Mouse (Mus musculus) heart, embryonic 12.5 days (tissue): Measurements from ENCODE around the gene Gm20388. TPM values are rescaled to one million over a fixed set of nuclear protein-coding genes. Genes with fewer than 3 reads are reported as not detected.
A peak's percentile ranks its signal among the peaks of the same experiment; 100 is the strongest.
"Not testable (repeated sequence)": the region's sequence is repeated elsewhere in the genome, so short reads cannot be mapped to it uniquely, and the experiment has no call there.

Experiments used
- ATAC-seq: fragments of 200-750 bp; cut with Nextera tagmentation; 2 replicates; pipeline ENCODE4 v1.8.0; 2017; ENCODE audit warnings: moderate TSS enrichment, moderate library complexity; ENCODE audit not compliant: insufficient number of reproducible peaks, low FRiP score
- H3K27ac ChIP-seq: fragments of 300-500 bp; sonication (generic); 2 replicates; pipeline ENCODE4 v1.5.1; 2016; ENCODE audit warnings: mild to moderate bottlenecking, moderate library complexity; ENCODE audit not compliant: poor library complexity, severe bottlenecking
- H3K27me3 ChIP-seq: fragments of 300-500 bp; sonication (generic); replicated peaks from 2 replicates; pipeline ENCODE4 v1.6.1; 2016; ENCODE audit warnings: mild to moderate bottlenecking, moderate library complexity
- H3K36me3 ChIP-seq: fragments of 300-500 bp; sonication (generic); 2 replicates; pipeline ENCODE4 v1.6.1; 2016; ENCODE audit warnings: mild to moderate bottlenecking, moderate library complexity
- H3K4me1 ChIP-seq: fragments of 300-500 bp; sonication (generic); replicated peaks from 2 replicates; pipeline ENCODE4 v1.6.1; 2016; ENCODE audit warnings: mild to moderate bottlenecking
- H3K4me2 ChIP-seq: fragments of 300-500 bp; sonication (generic); 2 replicates; pipeline ENCODE4 v1.6.1; 2016; ENCODE audit warnings: mild to moderate bottlenecking, moderate library complexity
- H3K4me3 ChIP-seq: fragments of 300-500 bp; sonication (generic); 2 replicates; pipeline ENCODE4 v1.5.1; 2016; ENCODE audit warnings: mild to moderate bottlenecking
- H3K9ac ChIP-seq: fragments of 300-500 bp; sonication (generic); 2 replicates; pipeline ENCODE4 v1.6.1; 2016; ENCODE audit warnings: mild to moderate bottlenecking, moderate library complexity
- H3K9me3 ChIP-seq: fragments of 300-500 bp; sonication (generic); replicated peaks from 2 replicates; pipeline ENCODE4 v1.6.1; 2016; ENCODE audit warnings: mild to moderate bottlenecking, moderate library complexity
- WGBS: fragments of 180-500 bp; shearing (Covaris S2); methylation state at CpG from one replicate; pipeline ENCODE4 v1.1.7; 2016; 5-methylcytosine and 5-hydroxymethylcytosine counted together
- polyA plus RNA-seq: library from polyadenylated mRNA; unstranded; fragments of >200 nt; fragmentation: Nextera tagmentation; extraction: Ambion mirVana; gene quantifications from 2 replicates; pipeline ENCODE4 v1.2.1, GENCODE M21; 2016

Gene Gm20388
- polyA plus RNA-seq, 1 experiment from 2014 or later, result not detected

- H3K9ac ChIP-seq, ATAC-seq, H3K4me1 ChIP-seq, H3K4me2 ChIP-seq, H3K36me3 ChIP-seq, H3K27me3 ChIP-seq, H3K9me3 ChIP-seq, H3K4me3 ChIP-seq, H3K27ac ChIP-seq: not testable (repeated sequence)
- 76% methylated on average over 15 of the region's 19 CpGs for WGBS
Measured at GRCm38 (mm10) chr8:123600666-123601172, 3690.1 kb downstream of the Gm20388 start.

GRCm38 (mm10) chr8:123601457-123601856 is 3690.8 kb downstream of the Gm20388 start:
- WGBS, result no CpG with 5 or more reads among the region's 40 CpGs
- not testable (repeated sequence) for H3K27me3 ChIP-seq, H3K4me2 ChIP-seq, ATAC-seq, H3K9me3 ChIP-seq, H3K4me1 ChIP-seq, H3K27ac ChIP-seq, H3K4me3 ChIP-seq, H3K9ac ChIP-seq, H3K36me3 ChIP-seq

GRCm38 (mm10) chr8:123612652-123613051 is 3702.0 kb downstream of the Gm20388 start:
- not testable (repeated sequence) for H3K9ac ChIP-seq, H3K36me3 ChIP-seq, H3K4me1 ChIP-seq, H3K27ac ChIP-seq, H3K9me3 ChIP-seq, H3K27me3 ChIP-seq, H3K4me3 ChIP-seq, ATAC-seq, H3K4me2 ChIP-seq
- 67% methylated on average over 1 of the region's 5 CpGs for WGBS

GRCm38 (mm10) chr8:123623523-123623922 is 3712.9 kb downstream of the Gm20388 start:
- H3K9ac ChIP-seq, H3K4me2 ChIP-seq, ATAC-seq, H3K9me3 ChIP-seq, H3K36me3 ChIP-seq, H3K4me3 ChIP-seq, H3K27ac ChIP-seq, H3K4me1 ChIP-seq: not testable (repeated sequence)
- WGBS, result no CpG with 5 or more reads among the region's 39 CpGs
- H3K27me3 ChIP-seq, result peaks cover 37% of the 10 kb centered on the region

- Histone ChIP-seq H3K4me2 (no peak overlapping the region), H3K4me3 (no peak overlapping the region), H3K27me3 (peaks cover 36% of the 10 kb centered on the region), H3K9ac (no peak overlapping the region), H3K36me3 (no peaks in the 10 kb centered on the region), H3K27ac (no peak overlapping the region), H3K4me1 (peaks cover 9% of the 10 kb centered on the region), H3K9me3 (no peaks in the 10 kb centered on the region)
- ATAC-seq, result no peak
- WGBS, result 58% methylated on average over 5 of the region's 5 CpGs
Measured at GRCm38 (mm10) chr8:123624274-123624673, 3713.6 kb downstream of the Gm20388 start.

GRCm38 (mm10) chr8:123624702-123625101 is 3714.1 kb downstream of the Gm20388 start:
- H3K9me3 ChIP-seq, result no peaks in the 10 kb centered on the region
- H3K4me1 ChIP-seq, result peaks cover 12% of the 10 kb centered on the region
- ATAC-seq, result no peak
- H3K27ac ChIP-seq, result no peak overlapping the region
- no peak overlapping the region for H3K4me2 ChIP-seq
- WGBS, result 47% methylated on average over 1 of the region's 1 CpGs
- H3K27me3 ChIP-seq, result peaks cover 40% of the 10 kb centered on the region
- no peak overlapping the region for H3K9ac ChIP-seq
- no peaks in the 10 kb centered on the region for H3K36me3 ChIP-seq
- H3K4me3 ChIP-seq, result no peak overlapping the region

- Histone ChIP-seq H3K9ac (no peak overlapping the region), H3K4me1 (peaks cover 12% of the 10 kb centered on the region), H3K4me2 (no peak overlapping the region), H3K36me3 (no peaks in the 10 kb centered on the region), H3K4me3 (no peak overlapping the region), H3K27me3 (peaks cover 42% of the 10 kb centered on the region), H3K27ac (no peak overlapping the region), H3K9me3 (no peaks in the 10 kb centered on the region)
- no peak for ATAC-seq
- 21% methylated on average over 2 of the region's 2 CpGs for WGBS
Measured at GRCm38 (mm10) chr8:123625717-123626116, 3715.1 kb downstream of the Gm20388 start.

GRCm38 (mm10) chr8:123627410-123628147 is 3716.9 kb downstream of the Gm20388 start:
- H3K4me2 ChIP-seq, result no peak overlapping the region
- H3K27me3 ChIP-seq, result peaks cover 42% of the 10 kb centered on the region
- H3K27ac ChIP-seq, result no peak overlapping the region
- H3K9me3 ChIP-seq, result no peaks in the 10 kb centered on the region
- no peak for ATAC-seq
- 64% methylated on average over 6 of the region's 6 CpGs for WGBS
- no peaks in the 10 kb centered on the region for H3K36me3 ChIP-seq
- no peak overlapping the region for H3K4me3 ChIP-seq
- H3K9ac ChIP-seq, result no peak overlapping the region
- H3K4me1 ChIP-seq, result peaks cover 12% of the 10 kb centered on the region

- Histone ChIP-seq H3K4me2 (peak overlapping the region; percentile 74), H3K4me1 (peaks cover 12% of the 10 kb centered on the region), H3K27me3 (peaks cover 42% of the 10 kb centered on the region), H3K9ac (peak overlapping the region; percentile 32; the same call in 1 of the 2 replicates), H3K36me3 (no peaks in the 10 kb centered on the region), H3K4me3 (peak overlapping the region; percentile 43), H3K27ac (no peak overlapping the region), H3K9me3 (no peaks in the 10 kb centered on the region)
- 3% methylated on average over 8 of the region's 8 CpGs for WGBS
- no peak for ATAC-seq
Measured at GRCm38 (mm10) chr8:123628253-123628967, 3717.8 kb downstream of the Gm20388 start.

- H3K4me3 ChIP-seq, result peak overlapping the region; percentile 43
- H3K4me1 ChIP-seq, result peaks cover 12% of the 10 kb centered on the region
- H3K27ac ChIP-seq, result no peak overlapping the region
- no peaks in the 10 kb centered on the region for H3K9me3 ChIP-seq
- H3K4me2 ChIP-seq, result peak overlapping the region; percentile 74
- H3K36me3 ChIP-seq, result no peaks in the 10 kb centered on the region
- ATAC-seq, result peak; percentile 46; the same call in 1 of the 2 replicates
- peaks cover 41% of the 10 kb centered on the region for H3K27me3 ChIP-seq
- peak overlapping the region; percentile 32; the same call in 1 of the 2 replicates for H3K9ac ChIP-seq
- WGBS, result 8% methylated on average over 19 of the region's 19 CpGs
Measured at GRCm38 (mm10) chr8:123628968-123629755, 3718.5 kb downstream of the Gm20388 start.

- H3K4me1 ChIP-seq, result peaks cover 15% of the 10 kb centered on the region
- peak overlapping the region; percentile 61 for H3K4me2 ChIP-seq
- H3K9me3 ChIP-seq, result no peaks in the 10 kb centered on the region
- no peak overlapping the region for H3K27ac ChIP-seq
- H3K9ac ChIP-seq, result no peak overlapping the region
- no peak for ATAC-seq
- H3K27me3 ChIP-seq, result peaks cover 32% of the 10 kb centered on the region
- H3K4me3 ChIP-seq, result peak overlapping the region; percentile 26; the same call in 1 of the 2 replicates
- H3K36me3 ChIP-seq, result no peaks in the 10 kb centered on the region
- 42% methylated on average over 10 of the region's 10 CpGs for WGBS
Measured at GRCm38 (mm10) chr8:123630058-123630457, 3719.4 kb downstream of the Gm20388 start.
